17 mouse cellular contexts compared by ENCODE assay signal in the genomic region with DNA sequence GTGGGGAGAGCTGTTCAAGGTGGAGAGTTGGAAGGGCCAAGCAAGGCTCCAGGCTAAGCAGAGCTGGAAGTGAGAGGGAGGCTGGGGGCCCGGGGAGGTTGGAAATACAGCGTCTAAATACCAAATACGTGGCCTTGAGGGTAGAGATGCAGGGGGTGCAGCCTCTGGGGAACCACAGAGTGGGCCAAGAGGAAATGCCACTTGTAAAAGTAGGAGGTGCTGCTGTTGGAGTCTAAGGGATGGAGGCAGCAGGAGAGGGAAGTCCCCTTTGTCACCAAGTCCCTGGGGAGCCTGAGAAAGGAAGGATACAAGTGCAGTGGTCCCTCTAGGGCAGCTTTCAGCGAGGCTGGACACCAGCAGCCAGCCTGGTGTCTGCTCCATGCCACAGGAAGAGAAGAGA.
DNase-seq lines count a peak whose midpoint lies in the region; ATAC-seq and TF ChIP-seq lines count a peak whose summit lies in the region.
"Had no signal": no experiment of that assay in that cellular context is flagged by ENCODE, and none has a peak within 500 bp of the region (broad histone marks: within the 10 kb centered on the region; RNA-seq: fewer than 3 reads in every experiment).

No protein-coding gene starts in this region.

- ATAC-seq in intestine, embryonic 16.5 days: no peak
- no peak for ATAC-seq in intestine, postnatal 0 days
- no peak for ATAC-seq in neural tube, embryonic 13.5 days (ENCODE audit: low read depth)
- ATAC-seq in neural tube, embryonic 15.5 days (ENCODE audit: low FRiP score): no peak
- ATAC-seq in activated CD4-positive, CD25-positive, alpha-beta regulatory T cell, adult 4 months: no peak

- peak overlapping the region; percentile 10; the same call in 1 of the 2 replicates for H3K4me3 ChIP-seq in heart, embryonic 10.5 days
- H3K4me3 ChIP-seq in heart, adult 2 months: no peak overlapping the region
- no peak overlapping the region for H3K4me3 ChIP-seq in intestine, embryonic 16.5 days (ENCODE audit: low read length)
- no peak overlapping the region for H3K4me3 ChIP-seq in intestine, postnatal 0 days (ENCODE audit: low read depth, low read length)
- no peak overlapping the region for H3K4me3 ChIP-seq in neural tube, embryonic 13.5 days
- H3K4me3 ChIP-seq in neural tube, embryonic 15.5 days (replicated peaks): no peak overlapping the region
- H3K4me3 ChIP-seq: kidney, embryonic 15.5 days; limb, embryonic 13.5 days; lung, embryonic 15.5 days had no signal

- TF ChIP-seq CTCF in heart, adult 2 months (IDR thresholded peaks at IDR 0.05): no peak
- TF ChIP-seq CTCF in intestine, postnatal 0 days (IDR thresholded peaks at IDR 0.05; ENCODE audit: low read depth): no peak

- H3K79me2 ChIP-seq in heart, adult 2 months (replicated peaks; ENCODE audit: control insufficient read depth, insufficient read depth, low read length): peaks cover 2% of the 10 kb centered on the region; the same call in 1 of the 2 replicates

- H3K4me2 ChIP-seq in intestine, embryonic 16.5 days (ENCODE audit: low read depth, low read length): no peak overlapping the region
- H3K4me2 ChIP-seq in intestine, postnatal 0 days (replicated peaks; ENCODE audit: low read depth): no peak overlapping the region
- H3K4me2 ChIP-seq in neural tube, embryonic 13.5 days: no peak overlapping the region
- no peak overlapping the region for H3K4me2 ChIP-seq in neural tube, embryonic 15.5 days
- H3K4me2 ChIP-seq: kidney, embryonic 15.5 days; limb, embryonic 13.5 days; lung, embryonic 15.5 days had no signal

- TF ChIP-seq EP300 in heart, adult 2 months (IDR thresholded peaks at IDR 0.05; ENCODE audit: insufficient read depth, low read depth, low read length): no peak

- intact Hi-C loops in heart, adult 2 months (cut with DNase I): no loop called here

- no peaks in the 10 kb centered on the region for H3K9me3 ChIP-seq in heart, embryonic 10.5 days
- no peaks in the 10 kb centered on the region for H3K9me3 ChIP-seq in intestine, embryonic 16.5 days (ENCODE audit: control insufficient read depth, low read length)
- H3K9me3 ChIP-seq in intestine, postnatal 0 days (ENCODE audit: control insufficient read depth): no peaks in the 10 kb centered on the region
- H3K9me3 ChIP-seq in neural tube, embryonic 13.5 days: no peaks in the 10 kb centered on the region
- no peaks in the 10 kb centered on the region for H3K9me3 ChIP-seq in neural tube, embryonic 15.5 days (replicated peaks)
- H3K9me3 ChIP-seq: G1E; kidney, embryonic 15.5 days; limb, embryonic 13.5 days; lung, embryonic 15.5 days had no signal

- H3K36me3 ChIP-seq in heart, embryonic 10.5 days: peaks cover 4% of the 10 kb centered on the region; the same call in 1 of the 2 replicates
- H3K36me3 ChIP-seq in heart, adult 2 months (ENCODE audit: control insufficient read depth, insufficient read depth, low read length): no peaks in the 10 kb centered on the region
- H3K36me3 ChIP-seq in intestine, embryonic 16.5 days (ENCODE audit: control insufficient read depth, insufficient read depth, low read length): no peaks in the 10 kb centered on the region
- H3K36me3 ChIP-seq in intestine, postnatal 0 days (ENCODE audit: control insufficient read depth, insufficient read depth): peaks cover 3% of the 10 kb centered on the region; the same call in 1 of the 2 replicates
- H3K36me3 ChIP-seq in neural tube, embryonic 13.5 days: no peaks in the 10 kb centered on the region
- no peaks in the 10 kb centered on the region for H3K36me3 ChIP-seq in neural tube, embryonic 15.5 days
- H3K36me3 ChIP-seq: kidney, embryonic 15.5 days; limb, embryonic 13.5 days; lung, embryonic 15.5 days had no signal

- no peak overlapping the region for H3K9ac ChIP-seq in heart, adult 2 months (ENCODE audit: low read depth, low read length)
- no peak overlapping the region for H3K9ac ChIP-seq in intestine, embryonic 16.5 days (ENCODE audit: low read depth, low read length)
- H3K9ac ChIP-seq in intestine, postnatal 0 days (ENCODE audit: low read depth, low read length): no peak overlapping the region
- H3K9ac ChIP-seq in neural tube, embryonic 13.5 days: peak overlapping the region; percentile 9; the same call in 1 of the 2 replicates
- H3K9ac ChIP-seq in neural tube, embryonic 15.5 days (replicated peaks): no peak overlapping the region
- H3K9ac ChIP-seq: kidney, embryonic 15.5 days; limb, embryonic 13.5 days; lung, embryonic 15.5 days had no signal

- no peak for DNase-seq in heart, embryonic 10.5 days (ENCODE audit: low spot score)
- DNase-seq in heart, adult 2 months: no peak
- no peak for DNase-seq in adrenal gland, postnatal 14 days
- DNase-seq: adrenal gland, postnatal 10 days; B cell, adult 2 months; cerebellum, postnatal 14 days; gastrocnemius, postnatal 10 days; right cerebral cortex, adult 18-20 months had no signal

- H3K4me1 ChIP-seq in heart, embryonic 10.5 days: peaks cover 90% of the 10 kb centered on the region
- H3K4me1 ChIP-seq in heart, adult 2 months (ENCODE audit: control insufficient read depth, insufficient read depth, low read length): peaks cover 11% of the 10 kb centered on the region
- H3K4me1 ChIP-seq in intestine, embryonic 16.5 days (ENCODE audit: control insufficient read depth, insufficient read depth, low read length): peaks cover 50% of the 10 kb centered on the region
- 0 out of 2 replicates have a peak, but pooled peaks cover 6% of the 10 kb centered on the region for H3K4me1 ChIP-seq in intestine, postnatal 0 days (replicated peaks; ENCODE audit: control insufficient read depth, insufficient read depth, low read length)
- peaks cover 88% of the 10 kb centered on the region for H3K4me1 ChIP-seq in neural tube, embryonic 13.5 days (replicated peaks)
- H3K4me1 ChIP-seq in neural tube, embryonic 15.5 days: peaks cover 73% of the 10 kb centered on the region

- no peak for TF ChIP-seq POLR2A in heart, adult 2 months (IDR thresholded peaks at IDR 0.05; ENCODE audit: insufficient read depth, low read depth, low read length)

- 28% methylated on average over 4 of the region's 4 CpGs for WGBS in heart, embryonic 10.5 days
- WGBS in heart, adult 2 months: 37% methylated on average over 4 of the region's 4 CpGs
- WGBS in intestine, embryonic 16.5 days: 48% methylated on average over 4 of the region's 4 CpGs
- WGBS in intestine, postnatal 0 days: 55% methylated on average over 4 of the region's 4 CpGs
- WGBS in neural tube, embryonic 13.5 days: 23% methylated on average over 4 of the region's 4 CpGs
- 24% methylated on average over 4 of the region's 4 CpGs for WGBS in neural tube, embryonic 15.5 days

- peak overlapping the region; percentile 86 for H3K27ac ChIP-seq in heart, embryonic 10.5 days
- no peak overlapping the region for H3K27ac ChIP-seq in heart, adult 2 months
- 0 out of 2 replicates have a peak overlapping the region, but pooled peaks have one; percentile 4 for H3K27ac ChIP-seq in intestine, embryonic 16.5 days (ENCODE audit: low read length)
- no peak overlapping the region for H3K27ac ChIP-seq in intestine, postnatal 0 days (ENCODE audit: low read depth, low read length)
- H3K27ac ChIP-seq in neural tube, embryonic 13.5 days (replicated peaks): peak overlapping the region; percentile 54; the same call in 1 of the 2 replicates
- no peak overlapping the region for H3K27ac ChIP-seq in neural tube, embryonic 15.5 days (replicated peaks)
- H3K27ac ChIP-seq: lung, embryonic 15.5 days had no signal

- H3K27me3 ChIP-seq in heart, embryonic 10.5 days (ENCODE audit: insufficient read depth, poor library complexity, severe bottlenecking): peaks cover 5% of the 10 kb centered on the region; the same call in 1 of the 2 replicates
- no peaks in the 10 kb centered on the region for H3K27me3 ChIP-seq in heart, adult 2 months (ENCODE audit: control insufficient read depth, insufficient read depth, low read length)
- H3K27me3 ChIP-seq in intestine, embryonic 16.5 days (replicated peaks; ENCODE audit: control insufficient read depth, insufficient read depth, low read length): no peaks in the 10 kb centered on the region
- H3K27me3 ChIP-seq in intestine, postnatal 0 days (replicated peaks; ENCODE audit: control insufficient read depth, insufficient read depth, low read length): no peaks in the 10 kb centered on the region
- no peaks in the 10 kb centered on the region for H3K27me3 ChIP-seq in neural tube, embryonic 13.5 days
- no peaks in the 10 kb centered on the region for H3K27me3 ChIP-seq in neural tube, embryonic 15.5 days (replicated peaks)
- H3K27me3 ChIP-seq: lung, embryonic 15.5 days had no signal

Comparison
In these comparisons a context has a peak if more than half of its experiments do, and no peak if none do; other contexts are left out.
1. H3K27ac ChIP-seq: peak in heart, embryonic 10.5 days (single experiment), intestine, embryonic 16.5 days (single experiment) and neural tube, embryonic 13.5 days (single experiment); none in heart, adult 2 months (single experiment), intestine, postnatal 0 days (single experiment) and neural tube, embryonic 15.5 days (single experiment).